In genomic region chr6:48595278-48595677, GRCm38 (mm10) we compare ENCODE assay signal across 9 mouse cellular contexts. TPM values are rescaled to one million over a fixed set of nuclear protein-coding genes. Genes with fewer than 3 reads are reported as not detected.
DNase-seq lines count a peak whose midpoint lies in the region; ATAC-seq and TF ChIP-seq lines count a peak whose summit lies in the region.
"Had no signal": no experiment of that assay in that cellular context is flagged by ENCODE, and none has a peak within 500 bp of the region (broad histone marks: within the 10 kb centered on the region; RNA-seq: fewer than 3 reads in every experiment).

No protein-coding gene starts in this region.

- H3K4me2 ChIP-seq in forebrain, embryonic 14.5 days (ENCODE audit: low read length), result peak overlapping the region; percentile 73
- H3K4me2 ChIP-seq in limb, embryonic 13.5 days (replicated peaks), result peak overlapping the region; percentile 75
- peak overlapping the region; percentile 86 for H3K4me2 ChIP-seq in stomach, postnatal 0 days (replicated peaks; ENCODE audit: low read depth)

- no peaks in the 10 kb centered on the region for H3K4me1 ChIP-seq in ES-Bruce4 (ENCODE audit: control insufficient read depth, insufficient read depth, low read length)
- peaks cover 13% of the 10 kb centered on the region for H3K4me1 ChIP-seq in forebrain, embryonic 14.5 days (ENCODE audit: control insufficient read depth, insufficient read depth, low read length)
- peaks cover 16% of the 10 kb centered on the region for H3K4me1 ChIP-seq in limb, embryonic 13.5 days
- H3K4me1 ChIP-seq in stomach, postnatal 0 days (replicated peaks; ENCODE audit: control insufficient read depth, insufficient read depth), result peaks cover 8% of the 10 kb centered on the region; the same call in 1 of the 2 replicates

- H3K27me3 ChIP-seq in ES-Bruce4 (ENCODE audit: control insufficient read depth, insufficient read depth, low read length, poor library complexity, severe bottlenecking), result no peaks in the 10 kb centered on the region
- no peaks in the 10 kb centered on the region for H3K27me3 ChIP-seq in forebrain, embryonic 14.5 days (replicated peaks; ENCODE audit: control insufficient read depth, insufficient read depth, low read length)
- no peaks in the 10 kb centered on the region for H3K27me3 ChIP-seq in limb, embryonic 13.5 days
- H3K27me3 ChIP-seq in stomach, postnatal 0 days (ENCODE audit: control insufficient read depth, insufficient read depth, low read length), result no peaks in the 10 kb centered on the region

- no peaks in the 10 kb centered on the region for H3K36me3 ChIP-seq in ES-Bruce4 (ENCODE audit: control insufficient read depth, insufficient read depth, low read length, poor library complexity, severe bottlenecking)
- peaks cover 40% of the 10 kb centered on the region for H3K36me3 ChIP-seq in forebrain, embryonic 14.5 days (ENCODE audit: control insufficient read depth, insufficient read depth, low read length)
- H3K36me3 ChIP-seq in limb, embryonic 13.5 days, result peaks cover 51% of the 10 kb centered on the region
- H3K36me3 ChIP-seq in stomach, postnatal 0 days (ENCODE audit: control insufficient read depth, insufficient read depth, low read length), result peaks cover 19% of the 10 kb centered on the region

- no peak overlapping the region for H3K4me3 ChIP-seq in ES-Bruce4 (ENCODE audit: low read depth, low read length)
- H3K4me3 ChIP-seq in forebrain, embryonic 14.5 days (ENCODE audit: low read depth, low read length), result 0 out of 2 replicates have a peak overlapping the region, but pooled peaks have one; percentile 75
- peak overlapping the region; percentile 73 for H3K4me3 ChIP-seq in limb, embryonic 13.5 days
- H3K4me3 ChIP-seq in stomach, postnatal 0 days (ENCODE audit: low read depth, low read length), result no peak overlapping the region

- no peak for ATAC-seq in forebrain, embryonic 14.5 days
- no peak for ATAC-seq in limb, embryonic 13.5 days (ENCODE audit: low FRiP score, low read depth)
- ATAC-seq in stomach, postnatal 0 days (ENCODE audit: low FRiP score, low TSS enrichment), result no peak

- no peak for TF ChIP-seq POLR2A in ES-Bruce4 (IDR thresholded peaks at IDR 0.05; ENCODE audit: insufficient read depth, low read length)

- H3K9ac ChIP-seq in ES-Bruce4 (ENCODE audit: low read depth, poor library complexity, severe bottlenecking), result peak overlapping the region; percentile 80; the same call in 1 of the 2 replicates
- peak overlapping the region; percentile 86; the same call in 1 of the 2 replicates for H3K9ac ChIP-seq in forebrain, embryonic 14.5 days (ENCODE audit: low read length)
- H3K9ac ChIP-seq in limb, embryonic 13.5 days, result no peak overlapping the region; the same call in 1 of the 2 replicates
- H3K9ac ChIP-seq in stomach, postnatal 0 days (ENCODE audit: low read length), result no peak overlapping the region

- TF ChIP-seq CTCF in ES-Bruce4 (IDR thresholded peaks at IDR 0.05; ENCODE audit: low read depth, low read length), result no peak
- TF ChIP-seq CTCF in stomach, postnatal 0 days (IDR thresholded peaks at IDR 0.05; ENCODE audit: low read depth), result no peak

- H3K27ac ChIP-seq in ES-Bruce4 (ENCODE audit: insufficient read depth, low read length), result no peak overlapping the region
- H3K27ac ChIP-seq in forebrain, embryonic 14.5 days (ENCODE audit: low read depth, low read length), result no peak overlapping the region
- no peak overlapping the region for H3K27ac ChIP-seq in limb, embryonic 13.5 days
- H3K27ac ChIP-seq in stomach, postnatal 0 days (replicated peaks), result peak overlapping the region; percentile 91; the same call in 1 of the 2 replicates

- intact Hi-C loops in heart, postnatal 25 days (cut with DNase I), result no loop called here

- 43% methylated on average over 1 of the region's 1 CpGs for WGBS in forebrain, embryonic 14.5 days
- WGBS in limb, embryonic 13.5 days, result 42% methylated on average over 1 of the region's 1 CpGs
- 42% methylated on average over 1 of the region's 1 CpGs for WGBS in stomach, postnatal 0 days

- DNase-seq in heart, adult 11 months, result peak; percentile 94
- DNase-seq in heart, postnatal 25 days (ENCODE audit: low spot score), result no peak
- no peak for DNase-seq in forebrain, embryonic 14.5 days (ENCODE audit: low spot score)
- DNase-seq in stomach, postnatal 0 days (ENCODE audit: low spot score), result no peak
- no peak for DNase-seq in layer of hippocampus, adult 8-10 months (ENCODE audit: low spot score in 2 of 2)
- no peak for DNase-seq in thymus, postnatal 25 days

- H3K9me3 ChIP-seq in ES-Bruce4 (replicated peaks; ENCODE audit: control insufficient read depth, insufficient read depth, low read length, poor library complexity, severe bottlenecking), result no peaks in the 10 kb centered on the region
- peaks cover 18% of the 10 kb centered on the region; the same call in 1 of the 2 replicates for H3K9me3 ChIP-seq in forebrain, embryonic 14.5 days (replicated peaks; ENCODE audit: control insufficient read depth, low read length)
- H3K9me3 ChIP-seq in limb, embryonic 13.5 days, result peaks cover 24% of the 10 kb centered on the region
- H3K9me3 ChIP-seq in stomach, postnatal 0 days (ENCODE audit: control insufficient read depth, low read length), result no peaks in the 10 kb centered on the region

- TF ChIP-seq EP300 in ES-Bruce4 (IDR thresholded peaks at IDR 0.05; ENCODE audit: insufficient read depth, low read depth, low read length), result no peak
- no peak for TF ChIP-seq EP300 in stomach, postnatal 0 days (optimal IDR thresholded peaks at IDR 0.05)

RNA-seq across cellular contexts. Expression of gene Gm44965, which starts 1.5 kb away (rescaled TPM):
- total RNA-seq in heart, postnatal 25 days (2021), result 1 to 10 TPM; 1.0 to 2.2 TPM
- polyA plus RNA-seq in ES-Bruce4 (2011; ENCODE audit: insufficient read depth, insufficient read length, low read depth, missing spikeins), result not detected in 2 replicates
- not detected in 2 replicates for polyA plus RNA-seq in forebrain, embryonic 14.5 days (2014; fragmentation: Nextera tagmentation; extraction: Ambion mirVana)
- 0.73 TPM in 1 of 2 replicates, not detected in the other for polyA plus RNA-seq in limb, embryonic 13.5 days (2015; fragmentation: Nextera tagmentation; extraction: Ambion mirVana)
- polyA plus RNA-seq in stomach, postnatal 0 days (2015; fragmentation: Nextera tagmentation; extraction: Ambion mirVana), result not detected in 2 replicates
- total RNA-seq in layer of hippocampus, adult 8-10 months (2022), result 10 to 100 TPM in 1 of 4 experiments, 1 to 10 TPM in 1, not detected in 2; 1.2 to 10.6 TPM
- polyA plus RNA-seq: spleen, adult 2 months had no signal

RNA-seq across cellular contexts. Expression of gene Repin1, which starts 1.6 kb away (rescaled TPM):
- total RNA-seq in heart, postnatal 25 days (2021), result 10 to 100 TPM; 31.0 to 31.8 TPM
- 12.5 and 13.3 TPM in 2 replicates for polyA plus RNA-seq in ES-Bruce4 (2011; ENCODE audit: insufficient read depth, insufficient read length, low read depth, missing spikeins)
- polyA plus RNA-seq in forebrain, embryonic 14.5 days (2014; fragmentation: Nextera tagmentation; extraction: Ambion mirVana), result 27.3 and 34.3 TPM in 2 replicates
- polyA plus RNA-seq in limb, embryonic 13.5 days (2015; fragmentation: Nextera tagmentation; extraction: Ambion mirVana), result 30.7 and 34.1 TPM in 2 replicates
- 11.6 and 12.9 TPM in 2 replicates for polyA plus RNA-seq in stomach, postnatal 0 days (2015; fragmentation: Nextera tagmentation; extraction: Ambion mirVana)
- total RNA-seq in layer of hippocampus, adult 8-10 months (2022), result 10 to 100 TPM; 46.3 to 57.9 (median 53.6) TPM

RNA-seq across cellular contexts. Expression of gene Gm45021, which starts 5.9 kb away (rescaled TPM):
- total RNA-seq in heart, postnatal 25 days (2021), result not detected
- not detected in 2 replicates for polyA plus RNA-seq in ES-Bruce4 (2011; ENCODE audit: insufficient read depth, insufficient read length, low read depth, missing spikeins)
- polyA plus RNA-seq in forebrain, embryonic 14.5 days (2014; fragmentation: Nextera tagmentation; extraction: Ambion mirVana), result not detected in 2 replicates
- polyA plus RNA-seq in limb, embryonic 13.5 days (2015; fragmentation: Nextera tagmentation; extraction: Ambion mirVana), result not detected in 2 replicates
- polyA plus RNA-seq in stomach, postnatal 0 days (2015; fragmentation: Nextera tagmentation; extraction: Ambion mirVana), result not detected in 2 replicates
- total RNA-seq in layer of hippocampus, adult 8-10 months (2022), result not detected
- polyA plus RNA-seq: spleen, adult 2 months had no signal

RNA-seq across cellular contexts. Expression of gene Zfp775, which starts 6.6 kb away (rescaled TPM):
- 10 to 100 TPM; 10.9 to 11.2 TPM for total RNA-seq in heart, postnatal 25 days (2021)
- polyA plus RNA-seq in ES-Bruce4 (2011; ENCODE audit: insufficient read depth, insufficient read length, low read depth, missing spikeins), result 3.2 and 6.0 TPM in 2 replicates
- polyA plus RNA-seq in forebrain, embryonic 14.5 days (2014; fragmentation: Nextera tagmentation; extraction: Ambion mirVana), result 16.7 and 17.4 TPM in 2 replicates
- 7.2 and 7.7 TPM in 2 replicates for polyA plus RNA-seq in limb, embryonic 13.5 days (2015; fragmentation: Nextera tagmentation; extraction: Ambion mirVana)
- 2.2 and 2.8 TPM in 2 replicates for polyA plus RNA-seq in stomach, postnatal 0 days (2015; fragmentation: Nextera tagmentation; extraction: Ambion mirVana)
- 10 to 100 TPM in 1 of 4 experiments, 1 to 10 TPM in 3; 7.7 to 10.6 (median 9.1) TPM for total RNA-seq in layer of hippocampus, adult 8-10 months (2022)

RNA-seq across cellular contexts. Expression of gene Rarres2, which starts 22.7 kb away (rescaled TPM):
- total RNA-seq in heart, postnatal 25 days (2021), result 10 to 100 TPM; 73.6 to 91.2 TPM
- polyA plus RNA-seq in ES-Bruce4 (2011; ENCODE audit: insufficient read depth, insufficient read length, low read depth, missing spikeins), result 0.90 TPM in 1 of 2 replicates, not detected in the other
- polyA plus RNA-seq in forebrain, embryonic 14.5 days (2014; fragmentation: Nextera tagmentation; extraction: Ambion mirVana), result 4.0 and 5.3 TPM in 2 replicates
- polyA plus RNA-seq in limb, embryonic 13.5 days (2015; fragmentation: Nextera tagmentation; extraction: Ambion mirVana), result 10.3 and 10.9 TPM in 2 replicates
- polyA plus RNA-seq in stomach, postnatal 0 days (2015; fragmentation: Nextera tagmentation; extraction: Ambion mirVana), result 273 and 283 TPM in 2 replicates
- total RNA-seq in layer of hippocampus, adult 8-10 months (2022), result 10 to 100 TPM; 16.6 to 32.1 (median 21.9) TPM

Comparison
In these comparisons a context has a peak if more than half of its experiments do, and no peak if none do; other contexts are left out.
1. H3K4me3 ChIP-seq: peak in forebrain, embryonic 14.5 days (single experiment) and limb, embryonic 13.5 days (single experiment); none in ES-Bruce4 (single experiment) and stomach, postnatal 0 days (single experiment).
2. H3K9ac ChIP-seq: peak in ES-Bruce4 (single experiment) and forebrain, embryonic 14.5 days (single experiment); none in limb, embryonic 13.5 days (single experiment) and stomach, postnatal 0 days (single experiment).
3. Peak in every context shown above with its lines, with median percentiles within 50 percentile points of each other: H3K4me2 ChIP-seq.